Mouse (Mus musculus) liver, embryonic 14.5 days (tissue): ENCODE data around the gene Zcrb1.

Experiments used
- CTCF ChIP-seq: IDR thresholded peaks from 2 replicates; pipeline ENCODE4 v1.5.1; 2016; ENCODE audit warnings: antibody characterized with exemption, low read depth, control low read depth
- EP300 ChIP-seq: IDR thresholded peaks from 2 replicates; pipeline ENCODE4 v1.6.1; 2016; ENCODE audit warnings: antibody characterized with exemption, low read depth

DNA sequence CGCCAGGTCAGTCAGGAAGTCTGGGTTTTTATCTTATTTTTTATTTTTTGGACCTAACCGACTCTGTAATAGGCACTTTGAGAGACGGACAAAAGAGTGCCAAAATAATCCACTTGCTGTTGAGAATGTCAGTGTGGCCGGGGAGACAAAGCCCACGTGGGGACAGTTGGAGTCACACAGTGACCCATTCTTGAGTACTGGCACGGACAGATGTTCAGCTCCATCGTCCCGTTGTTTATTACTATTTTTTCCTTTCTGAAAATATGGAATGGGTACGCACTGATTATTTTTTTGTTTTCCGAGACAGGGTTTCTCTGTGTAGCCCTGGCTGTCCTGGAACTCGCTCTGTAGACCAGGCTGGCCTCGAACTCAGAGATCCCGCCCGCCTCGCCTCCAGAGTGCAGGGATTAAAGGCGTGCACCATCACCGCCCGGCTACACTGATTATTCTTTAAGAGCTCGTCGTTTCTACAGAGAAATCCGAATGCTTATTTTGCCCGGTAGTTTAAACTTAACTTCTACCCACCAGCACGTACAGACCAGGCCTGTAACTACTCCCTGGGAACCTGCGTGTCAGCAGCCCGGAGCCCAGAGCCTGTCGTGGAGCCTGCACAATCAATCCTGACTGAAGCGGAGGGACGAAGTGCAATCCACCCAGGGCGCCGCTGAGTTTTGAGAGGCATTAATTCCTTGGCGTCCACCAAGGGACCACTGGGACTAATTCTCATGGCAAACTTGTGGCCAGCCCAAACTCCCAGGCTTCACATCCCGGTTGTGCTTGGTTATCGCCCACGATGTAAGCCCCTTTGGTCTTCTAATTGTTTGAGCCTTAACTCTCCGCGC is 786 bp upstream of the Zcrb1 start:
- TF ChIP-seq EP300 = no peak
- no peak for TF ChIP-seq CTCF
